Mouse (Mus musculus) c-Kit-negative CD71-positive TER-119-positive erythroid progenitor cells, embryonic 14.5 days (primary cell): ENCODE data around the gene Plekha4.
"Not testable (repeated sequence)": the region's sequence is repeated elsewhere in the genome, so short reads cannot be mapped to it uniquely, and the experiment has no call there.

Experiments used
- DNase-seq: peaks from one replicate; pipeline ENCODE4 v3.0.0-alpha.2; 2013; ENCODE audit warnings: low read depth, low spot score

Gene Plekha4

DNA sequence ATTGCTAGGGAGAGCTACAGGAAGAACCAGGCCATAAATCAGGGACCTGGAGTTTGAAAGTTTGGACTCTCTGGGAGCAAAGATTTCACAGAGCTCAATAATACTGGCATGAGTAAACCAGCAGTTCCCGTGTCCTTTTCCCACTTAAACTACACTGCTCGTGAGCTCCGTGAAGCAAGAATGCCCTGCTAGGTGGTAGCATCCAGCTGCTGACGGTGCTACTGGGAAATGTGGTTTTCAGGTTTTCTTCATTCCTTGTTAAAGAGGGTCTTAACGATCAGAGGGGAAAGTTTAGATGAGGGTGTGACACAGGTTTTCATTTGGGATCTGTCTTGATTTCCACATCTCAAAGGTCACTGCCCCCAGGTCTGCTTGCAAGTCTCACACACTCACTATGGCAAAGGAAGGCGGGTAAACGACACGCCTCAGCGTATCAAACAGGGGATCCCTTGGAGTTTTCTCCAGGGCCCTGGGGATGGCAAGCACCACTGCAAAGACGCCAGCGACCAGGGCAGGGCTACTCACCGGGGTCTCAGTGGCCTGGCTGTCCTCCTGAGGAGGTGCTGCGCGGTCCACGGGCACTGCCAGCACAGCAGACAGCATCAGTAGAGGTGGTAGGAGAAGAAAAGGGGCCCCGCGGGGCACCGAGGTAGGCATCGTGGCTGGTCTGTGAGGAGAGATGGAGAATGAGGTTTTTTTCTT is 16.8 kb upstream of the Plekha4 start:
- no peak for DNase-seq

DNA sequence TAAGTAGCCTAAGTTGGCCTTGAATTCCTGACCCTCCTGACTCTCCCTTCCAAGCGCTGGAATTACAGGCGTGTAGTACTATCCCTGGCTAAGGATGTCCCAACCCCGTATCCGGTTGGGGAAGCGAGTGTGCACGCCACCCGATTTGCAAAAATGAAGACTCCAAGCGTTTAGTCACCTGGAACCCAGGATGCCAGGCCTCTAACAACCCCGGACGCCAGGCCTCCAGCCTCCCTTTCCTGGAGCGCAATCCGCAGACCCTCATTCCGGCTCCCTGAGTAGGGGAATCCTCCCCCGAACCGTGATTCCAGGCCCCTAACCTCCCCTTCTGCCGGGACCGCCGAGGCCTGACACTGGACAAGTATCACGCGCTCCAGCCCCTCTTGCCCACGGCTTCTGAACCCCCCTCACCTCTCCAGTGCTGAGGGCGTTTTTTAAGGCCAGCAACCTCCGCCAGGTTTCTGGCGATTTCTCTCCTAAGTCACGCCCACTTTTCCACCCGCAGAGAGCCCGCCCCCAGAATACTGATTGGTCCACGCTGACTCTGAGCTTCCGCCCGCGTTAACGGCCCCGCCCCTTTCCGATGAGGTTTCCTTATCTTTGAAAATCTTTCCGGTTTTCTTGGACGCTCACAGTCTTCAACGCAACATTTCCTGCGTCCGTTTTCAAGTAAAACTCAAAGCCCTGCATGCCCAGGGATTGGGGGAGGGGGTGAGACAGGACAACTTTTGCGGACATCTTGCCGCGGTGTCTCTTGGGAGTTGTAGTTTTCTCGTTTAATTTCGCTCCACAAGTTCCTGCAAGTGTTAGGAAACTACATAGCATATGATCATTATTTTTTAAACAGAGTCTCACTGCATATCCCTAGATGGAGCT is 16.0 kb upstream of the Plekha4 start, which contains the start of gene Nucb1:
Gene Nucb1, minus strand, starts transcription at position 495 of the 876 bp plus-strand sequence.
- DNase-seq, result peak; percentile 92

DNA sequence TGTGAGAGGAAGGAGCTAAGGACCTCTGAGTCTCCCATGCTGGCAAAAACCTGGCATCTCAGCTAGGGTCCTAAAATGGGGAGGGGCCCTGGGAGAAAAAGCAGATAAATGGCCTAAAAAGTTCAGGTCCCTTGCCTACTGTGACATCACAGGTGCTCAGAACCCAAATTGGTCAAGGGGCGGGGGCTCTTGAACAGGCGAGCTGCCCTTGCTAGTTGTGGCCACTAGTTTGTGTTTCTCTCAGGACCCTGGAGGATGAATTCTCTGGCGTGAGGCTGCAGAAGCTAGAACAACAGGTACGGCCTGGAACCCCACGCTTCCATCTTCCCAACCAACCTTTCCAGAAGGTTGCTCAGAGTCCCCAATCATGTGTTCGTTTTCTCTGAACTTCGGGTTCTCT is 11.7 kb upstream of the Plekha4 start:
- no peak for DNase-seq

DNA sequence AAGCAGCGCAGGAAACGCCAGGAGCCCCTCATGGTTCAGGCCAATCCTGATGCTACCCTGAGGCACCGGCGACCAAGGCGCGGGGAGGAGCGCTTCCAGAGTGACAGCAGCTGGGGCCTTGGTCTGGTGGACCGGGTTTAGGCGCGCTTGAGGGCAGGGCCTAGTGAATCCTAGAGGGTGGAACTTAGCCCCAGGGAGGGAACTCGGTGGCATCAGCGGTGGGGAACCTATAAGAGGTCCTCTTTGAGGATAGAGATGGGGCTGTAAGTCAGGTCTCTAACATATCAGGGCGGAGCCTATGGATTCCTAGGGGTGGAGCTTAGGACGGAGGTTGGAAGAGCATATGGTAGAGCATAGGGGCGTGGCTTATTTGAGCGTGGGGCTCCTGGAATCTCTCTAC is 10.7 kb upstream of the Plekha4 start:
- peak; percentile 78 for DNase-seq

DNA sequence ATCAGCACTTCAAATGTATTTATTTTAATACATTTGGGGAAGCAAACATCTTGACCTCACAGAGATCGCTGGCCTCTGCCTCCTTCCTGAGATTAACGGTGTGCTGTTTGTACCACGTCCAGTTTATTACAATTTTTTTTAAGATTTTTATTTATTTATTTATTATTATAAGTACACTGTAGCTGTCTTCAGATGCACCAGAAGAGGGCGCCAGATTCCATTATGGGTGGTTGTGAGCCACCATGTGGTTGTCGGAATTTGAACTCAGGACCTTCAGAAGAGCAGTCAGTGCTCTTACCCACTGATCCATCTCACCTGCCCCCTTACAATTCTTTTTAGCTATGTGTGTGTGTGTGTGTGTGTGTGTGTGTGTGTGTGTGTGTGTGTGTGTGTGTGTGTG is 9.3 kb upstream of the Plekha4 start:
- DNase-seq, result not testable (repeated sequence)

- DNase-seq, result no peak
Measured at GRCm38 (mm10) chr7:45518618-45519017, 7.5 kb upstream of the Plekha4 start.

DNA sequence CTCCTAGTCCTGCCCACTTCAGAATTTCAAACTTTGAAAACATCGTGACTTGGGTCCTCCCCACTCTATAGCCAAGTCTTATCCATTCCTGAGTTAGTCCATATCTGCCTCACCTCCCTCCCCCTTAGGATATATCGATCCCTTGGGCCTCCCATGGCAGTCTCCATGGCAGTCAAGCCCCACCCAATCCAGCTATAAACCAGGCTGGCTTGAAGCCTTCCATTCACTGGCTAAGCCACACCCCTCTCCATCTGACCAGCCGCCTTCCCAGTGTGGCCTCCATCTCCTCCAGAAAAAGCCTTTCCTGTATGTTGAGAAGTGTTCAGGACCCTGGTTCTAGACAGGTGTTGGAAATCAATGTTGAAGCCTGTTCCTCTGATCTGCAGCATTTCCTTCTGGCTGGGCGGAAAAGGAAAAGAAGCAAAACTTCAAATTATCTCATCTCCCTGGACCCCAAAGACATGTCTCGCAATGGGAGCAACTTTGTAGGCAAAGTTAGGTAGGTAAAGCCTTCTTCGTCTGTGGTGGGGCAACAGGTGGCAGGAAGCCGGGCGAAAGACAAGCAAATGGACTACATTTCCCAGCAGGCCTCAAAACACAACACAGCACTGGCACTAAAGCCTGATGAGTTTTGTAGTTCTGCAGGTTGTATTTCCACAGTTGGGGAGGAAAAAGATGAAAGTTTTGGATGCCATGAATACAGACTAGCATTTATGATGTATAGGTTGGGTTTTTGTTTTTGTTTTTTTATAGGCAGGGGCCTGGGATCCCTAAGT is 6.6 kb upstream of the Plekha4 start:
- no peak for DNase-seq

- no peak for DNase-seq
Measured at GRCm38 (mm10) chr7:45520605-45521004, 5.5 kb upstream of the Plekha4 start.

DNA sequence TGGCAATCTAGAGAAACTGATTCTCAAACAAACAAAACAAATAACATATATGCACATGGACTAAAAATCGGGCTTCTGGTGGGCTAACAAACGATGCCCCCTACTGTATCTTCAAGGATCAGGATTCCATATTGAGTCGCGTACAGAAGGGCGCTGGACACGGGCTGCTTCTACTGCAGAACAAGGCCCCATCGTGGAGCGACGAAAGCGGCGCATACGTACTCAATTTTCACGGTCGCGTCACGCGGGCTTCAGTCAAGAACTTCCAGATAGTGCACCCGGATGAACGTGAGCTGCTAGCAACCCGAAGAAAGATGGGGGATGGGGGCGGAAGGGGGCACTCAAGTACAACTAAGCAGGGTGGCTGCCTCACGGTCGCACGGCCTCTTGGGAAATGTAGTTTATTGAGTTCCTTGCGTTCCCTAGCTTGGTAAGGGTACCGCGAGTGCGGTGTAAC is 4.4 kb upstream of the Plekha4 start:
- peak; percentile 62 for DNase-seq

- no peak for DNase-seq
Measured at GRCm38 (mm10) chr7:45522194-45522752, 3.9 kb upstream of the Plekha4 start.

- peak; percentile 57 for DNase-seq
Measured at GRCm38 (mm10) chr7:45522957-45523676, 3.0 kb upstream of the Plekha4 start.

DNA sequence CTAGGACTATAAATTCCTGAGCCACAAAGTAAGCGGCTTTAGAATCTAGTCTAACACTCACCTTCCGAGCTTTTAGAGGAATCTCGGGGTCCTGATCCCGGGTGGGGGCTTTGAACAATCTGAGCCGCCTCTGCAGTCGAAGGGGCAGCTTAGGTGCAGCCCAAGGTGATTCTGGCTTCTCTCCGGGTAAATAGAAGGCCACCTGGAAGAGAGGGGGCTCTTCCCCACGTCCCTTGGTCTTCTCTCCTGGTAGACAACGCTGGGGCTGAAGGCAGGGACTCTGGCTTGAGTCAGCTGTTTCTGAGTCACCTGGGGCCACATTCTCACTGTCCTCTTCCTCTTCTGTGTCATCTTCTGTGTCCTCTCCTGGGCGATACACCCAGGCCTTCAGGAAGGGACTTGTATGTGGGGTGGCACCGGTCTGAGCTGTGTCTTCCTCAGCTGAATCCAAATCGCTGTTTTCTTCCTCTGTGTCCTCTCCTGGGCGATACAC is 2.4 kb upstream of the Plekha4 start:
- no peak for DNase-seq

GRCm38 (mm10) chr7:45524841-45525621 is 1.1 kb upstream of the Plekha4 start:
- peak; percentile 91 for DNase-seq

DNA sequence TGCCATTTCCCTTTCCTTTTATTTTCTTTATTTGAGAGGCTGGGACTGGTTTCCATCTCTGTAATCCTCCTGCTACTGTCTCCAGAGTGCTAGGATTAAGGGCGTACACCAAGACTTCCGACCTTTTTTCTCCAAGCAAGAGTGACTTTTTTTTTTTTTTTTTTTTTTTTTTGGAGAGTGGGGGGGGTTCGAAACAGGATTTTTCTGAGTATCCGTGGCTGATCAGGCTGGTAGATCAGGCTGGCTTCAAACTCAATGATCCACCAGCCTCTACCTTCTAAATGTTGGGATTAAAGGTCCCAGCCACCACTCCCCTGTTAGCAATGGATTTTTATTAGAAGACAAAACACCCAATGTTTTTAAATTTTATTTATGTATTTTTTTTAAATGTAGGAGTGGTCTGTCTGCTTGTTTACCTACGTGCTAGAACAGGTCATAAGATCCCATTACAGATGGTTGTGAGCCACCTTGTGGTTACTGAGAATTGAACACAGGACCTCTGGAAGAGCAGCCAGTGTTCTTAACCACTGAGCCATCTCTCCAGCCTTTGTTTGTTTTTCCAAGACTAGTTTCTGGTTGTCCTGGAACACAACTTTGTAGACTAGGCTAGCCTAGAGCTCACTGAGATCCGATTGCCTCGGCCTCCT is 467 bp downstream of the Plekha4 start:
- no peak for DNase-seq

DNA sequence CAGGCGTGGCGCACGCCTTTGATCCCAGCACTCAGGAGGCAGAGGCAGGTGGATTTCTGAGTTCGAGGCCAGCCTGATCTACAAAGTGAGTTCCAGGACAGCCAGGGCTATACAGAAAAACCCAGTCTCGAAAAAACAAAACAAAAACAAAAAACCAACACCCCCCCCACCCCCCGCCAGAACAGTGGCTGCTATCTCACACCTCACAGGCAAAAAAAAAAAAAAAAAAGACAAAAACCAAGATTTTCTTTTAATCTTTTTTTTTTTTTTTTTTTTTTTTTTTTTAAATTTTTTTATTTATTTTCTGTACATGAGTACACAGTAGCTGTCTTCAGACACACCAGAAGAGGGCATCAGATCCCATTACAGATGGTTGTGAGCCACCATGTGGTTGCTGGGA is 1.0 kb downstream of the Plekha4 start:
- not testable (repeated sequence) for DNase-seq

DNA sequence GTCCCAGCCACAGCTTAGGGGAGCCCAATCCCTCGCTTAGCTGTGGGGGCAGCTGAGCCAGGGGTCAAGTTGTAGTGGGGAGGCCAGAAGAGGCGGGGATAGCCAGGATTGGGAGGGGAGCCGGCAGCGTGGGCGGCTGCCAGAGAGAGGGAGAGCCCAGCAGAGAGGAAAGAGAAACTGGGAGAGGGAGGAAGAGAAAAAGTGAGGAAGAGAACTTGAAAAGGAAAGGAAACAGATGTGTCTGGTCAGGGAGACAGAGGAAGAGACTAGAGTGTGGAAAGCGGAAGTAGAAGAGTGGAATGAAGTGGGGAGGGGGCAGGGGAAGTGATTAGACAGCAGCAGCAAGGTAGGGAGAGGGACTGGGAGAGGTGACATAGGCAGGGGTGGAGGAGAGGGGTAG is 3.3 kb downstream of the Plekha4 start:
- DNase-seq, result no peak

GRCm38 (mm10) chr7:45530643-45531042 is 4.5 kb downstream of the Plekha4 start:
- no peak for DNase-seq

DNA sequence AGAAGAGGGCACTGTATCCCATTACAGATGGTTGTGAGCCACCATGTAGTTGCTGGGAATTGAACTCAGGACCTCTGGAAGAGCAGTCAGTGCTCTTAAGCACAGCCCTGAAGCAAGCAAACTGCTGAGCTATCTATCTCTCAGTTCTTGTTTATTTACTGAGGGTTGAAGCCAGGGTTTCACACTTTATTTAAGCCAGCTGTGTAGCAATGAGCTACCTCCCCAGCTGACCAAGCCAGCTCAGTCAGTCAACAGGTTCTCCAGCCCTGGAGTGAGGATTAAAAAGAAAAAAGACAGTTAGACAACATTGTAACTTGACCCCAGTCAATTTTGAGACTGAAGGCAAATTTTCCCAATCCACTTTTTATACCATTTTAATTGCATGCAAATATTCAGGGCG is 9.5 kb downstream of the Plekha4 start:
- DNase-seq, result no peak

DNA sequence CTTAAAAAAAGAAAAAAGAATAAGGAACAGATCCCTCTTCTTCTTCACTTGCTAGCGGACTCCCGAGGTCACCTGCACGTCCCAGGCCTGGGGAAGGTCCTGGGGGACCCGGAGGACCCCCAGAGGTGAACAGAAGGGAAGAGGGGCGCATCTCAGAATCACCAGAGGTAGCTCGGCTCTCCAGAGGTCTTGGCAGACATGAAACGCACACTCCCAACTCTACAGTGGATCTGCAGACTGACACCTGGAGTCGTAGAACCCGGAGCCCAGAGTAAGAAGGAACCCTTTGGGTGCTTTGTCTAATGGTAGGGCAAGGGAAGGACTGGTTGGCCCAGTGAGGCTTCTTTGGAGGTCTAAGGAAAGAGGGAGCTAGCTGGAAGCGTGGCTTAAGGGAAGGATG is 11.5 kb downstream of the Plekha4 start:
- no peak for DNase-seq
